Mouse (Mus musculus) lung, postnatal 4 days (tissue): ENCODE measurements around the gene Sardh.

ENCODE experiments used
- DNase-seq, 2 experiments: peaks; one replicate each; pipeline ENCODE4 v3.0.0; 2021

Sardh gene

GRCm38 (mm10) chr2:27223012-27223421, 25.1 kb downstream of the Sardh start:
- DNase-seq: peak in 1 of 2 experiments; percentile 56

- DNase-seq: no peak
These were observed 29.6 kb downstream of the Sardh start for GRCm38 (mm10) chr2:27218569-27218968.

GRCm38 (mm10) chr2:27218121-27218544, 30.0 kb downstream of the Sardh start:
- DNase-seq: peak in 1 of 2 experiments; percentile 67

- no peak for DNase-seq
These were observed 32.6 kb downstream of the Sardh start for GRCm38 (mm10) chr2:27215537-27215936.

GRCm38 (mm10) chr2:27211966-27212893, 35.9 kb downstream of the Sardh start:
- no peak for DNase-seq

- no peak for DNase-seq
These were observed 37.4 kb downstream of the Sardh start for GRCm38 (mm10) chr2:27210676-27211210.

GRCm38 (mm10) chr2:27210255-27210654, 37.9 kb downstream of the Sardh start:
- DNase-seq: peak; percentile 51 to 63

GRCm38 (mm10) chr2:27209816-27210215, 38.3 kb downstream of the Sardh start:
- DNase-seq: peak; percentile 37 to 56

GRCm38 (mm10) chr2:27209370-27209769, 38.8 kb downstream of the Sardh start:
- DNase-seq: no peak

GRCm38 (mm10) chr2:27207126-27207525, 41.0 kb downstream of the Sardh start:
- DNase-seq: peak in 1 of 2 experiments; percentile 9

- peak; percentile 61 to 89 for DNase-seq
These were observed 41.9 kb downstream of the Sardh start for GRCm38 (mm10) chr2:27206128-27206797.

GRCm38 (mm10) chr2:27205666-27206065, 42.5 kb downstream of the Sardh start:
- DNase-seq: peak; percentile 9 to 61

GRCm38 (mm10) chr2:27200586-27200985, 47.6 kb downstream of the Sardh start:
- DNase-seq: peak in 1 of 2 experiments; percentile 20

GRCm38 (mm10) chr2:27198551-27199246, 49.4 kb downstream of the Sardh start:
- no peak for DNase-seq

- no peak for DNase-seq
These were observed 58.1 kb downstream of the Sardh start for GRCm38 (mm10) chr2:27189994-27190393.

- no peak for DNase-seq
These were observed 60.6 kb downstream of the Sardh start for GRCm38 (mm10) chr2:27187531-27187930.

GRCm38 (mm10) chr2:27183734-27184133, 64.4 kb downstream of the Sardh start:
- DNase-seq: peak; percentile 14 to 60

GRCm38 (mm10) chr2:27181907-27182306, 66.2 kb downstream of the Sardh start:
- DNase-seq: peak; percentile 23 to 74

GRCm38 (mm10) chr2:27179101-27179500, 69.0 kb downstream of the Sardh start:
- no peak for DNase-seq

- DNase-seq: peak in 1 of 2 experiments; percentile 22
These were observed 72.4 kb downstream of the Sardh start for GRCm38 (mm10) chr2:27175696-27176267.

GRCm38 (mm10) chr2:27174242-27174641, 73.9 kb downstream of the Sardh start:
- DNase-seq: no peak

- no peak for DNase-seq
These were observed 81.1 kb downstream of the Sardh start for GRCm38 (mm10) chr2:27166999-27167398.
